Mouse (Mus musculus): ENCODE results near the gene Rgl1.
"Not testable (repeated sequence)": the region's sequence is repeated elsewhere in the genome, so short reads cannot be mapped to it uniquely, and the experiment has no call there.

Gene Rgl1

DNA sequence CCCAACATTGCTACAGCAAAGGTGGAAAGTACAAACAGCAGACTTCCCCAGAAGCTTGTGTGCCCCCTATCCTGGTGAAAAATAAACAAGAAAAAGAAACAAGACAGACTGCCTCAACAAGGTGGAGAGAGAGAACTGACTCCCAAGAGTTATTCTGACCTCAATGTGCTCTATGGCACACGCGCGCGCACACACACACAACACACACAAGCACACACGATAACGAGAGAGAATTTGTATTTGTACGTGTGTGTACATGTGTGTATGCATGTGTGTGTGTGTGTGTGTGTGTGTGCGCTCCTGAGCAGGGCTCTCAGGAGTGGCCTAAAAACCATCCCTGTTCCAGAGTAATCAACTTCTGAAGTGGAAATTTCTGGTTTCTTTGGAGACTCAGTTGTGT, 18.5 kb upstream of the Rgl1 start:
- no peak for DNase-seq

- peak; percentile 70 to 79 for DNase-seq
Measured at GRCm38 (mm10) chr1:152779071-152779737, 13.1 kb upstream of the Rgl1 start.

DNA sequence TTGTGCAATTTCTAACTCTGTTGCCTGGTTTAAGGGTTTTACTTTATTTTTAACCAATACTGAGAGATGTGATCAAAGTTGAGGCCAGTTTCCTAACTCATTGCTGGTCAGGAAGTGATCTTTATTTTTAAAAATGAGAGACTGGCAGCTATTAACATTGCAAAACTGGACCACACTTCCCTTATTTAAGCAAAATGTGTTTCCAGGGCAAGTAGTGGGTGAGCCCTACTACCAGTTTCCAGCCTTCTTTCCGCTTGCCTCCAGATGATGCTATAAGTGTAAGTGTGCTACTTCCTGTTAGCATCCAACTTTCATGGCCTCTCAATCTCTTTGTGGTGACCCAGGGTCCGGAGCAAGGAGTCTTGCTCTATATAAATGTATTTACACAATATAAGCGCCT, 8.4 kb upstream of the Rgl1 start:
- DNase-seq, result not testable (repeated sequence)

DNA sequence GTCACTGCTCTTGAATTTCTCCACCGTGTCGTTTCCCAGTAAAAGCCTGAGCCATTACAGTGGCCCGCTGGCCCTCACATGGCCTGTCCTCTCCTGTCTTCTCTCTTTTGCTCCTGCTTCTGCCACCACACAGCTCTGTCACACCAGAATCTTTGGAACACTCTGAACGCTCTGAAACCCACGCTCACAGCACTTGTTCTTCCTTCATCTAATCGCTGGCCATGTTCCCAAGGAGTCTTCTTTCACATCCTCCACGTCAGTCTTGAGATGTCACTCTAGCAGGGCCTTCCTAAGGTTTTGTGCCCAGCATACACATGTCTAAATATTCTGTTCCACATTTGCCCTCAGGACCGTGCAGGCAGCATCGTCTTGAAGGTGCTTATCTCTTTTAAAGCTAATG, 4.9 kb upstream of the Rgl1 start:
- no peak for DNase-seq

- DNase-seq, result peak; percentile 82 to 88
Measured at GRCm38 (mm10) chr1:152767749-152768488, 1.8 kb upstream of the Rgl1 start.

DNA sequence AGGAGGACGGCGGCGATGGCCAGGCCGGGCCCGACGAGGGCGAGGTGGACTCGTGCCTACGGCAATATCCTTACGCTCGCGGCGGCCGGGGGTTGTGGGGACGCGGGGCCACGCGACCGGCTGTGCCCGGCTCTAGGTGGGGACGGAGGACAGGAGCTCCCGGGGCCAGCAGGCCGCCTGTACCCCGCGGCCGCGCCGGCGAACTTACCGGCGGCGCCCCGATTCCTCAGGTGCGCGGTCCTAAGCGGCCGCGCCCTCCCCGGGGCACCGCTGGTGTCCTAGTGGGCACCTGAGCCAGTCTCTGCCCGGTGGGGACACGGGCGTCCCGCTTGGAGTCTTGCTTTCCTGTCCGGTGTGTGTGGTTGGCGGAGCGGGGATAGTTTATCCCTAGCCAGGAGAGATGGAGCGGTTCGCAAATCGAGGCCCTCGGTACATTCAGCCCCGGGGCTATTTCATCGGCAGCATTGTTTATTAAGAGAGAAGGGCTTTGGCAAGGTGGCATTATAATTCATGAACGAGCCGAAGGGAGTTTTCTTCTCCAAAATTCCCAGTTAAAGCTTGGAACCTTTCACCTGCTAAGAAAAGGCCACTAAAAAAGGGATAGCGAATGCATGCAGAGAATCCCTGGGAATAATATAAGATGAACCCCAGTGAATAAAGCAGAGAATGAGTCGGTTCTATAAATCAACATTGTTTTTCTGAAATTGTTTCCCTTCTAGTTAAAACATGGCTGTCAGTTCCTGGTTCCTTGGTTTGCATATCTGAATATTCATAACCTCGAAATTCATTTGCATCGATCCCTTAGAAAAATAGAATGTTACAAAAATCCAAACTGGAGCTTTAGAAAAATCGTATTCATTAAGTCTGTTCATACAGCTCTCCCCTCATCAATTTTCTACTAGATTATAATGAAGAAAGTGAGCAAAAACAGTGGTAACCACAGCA, 925 bp upstream of the Rgl1 start:
- DNase-seq, result no peak

- DNase-seq, result no peak
Measured at GRCm38 (mm10) chr1:152761791-152762190, 4.4 kb downstream of the Rgl1 start.

DNA sequence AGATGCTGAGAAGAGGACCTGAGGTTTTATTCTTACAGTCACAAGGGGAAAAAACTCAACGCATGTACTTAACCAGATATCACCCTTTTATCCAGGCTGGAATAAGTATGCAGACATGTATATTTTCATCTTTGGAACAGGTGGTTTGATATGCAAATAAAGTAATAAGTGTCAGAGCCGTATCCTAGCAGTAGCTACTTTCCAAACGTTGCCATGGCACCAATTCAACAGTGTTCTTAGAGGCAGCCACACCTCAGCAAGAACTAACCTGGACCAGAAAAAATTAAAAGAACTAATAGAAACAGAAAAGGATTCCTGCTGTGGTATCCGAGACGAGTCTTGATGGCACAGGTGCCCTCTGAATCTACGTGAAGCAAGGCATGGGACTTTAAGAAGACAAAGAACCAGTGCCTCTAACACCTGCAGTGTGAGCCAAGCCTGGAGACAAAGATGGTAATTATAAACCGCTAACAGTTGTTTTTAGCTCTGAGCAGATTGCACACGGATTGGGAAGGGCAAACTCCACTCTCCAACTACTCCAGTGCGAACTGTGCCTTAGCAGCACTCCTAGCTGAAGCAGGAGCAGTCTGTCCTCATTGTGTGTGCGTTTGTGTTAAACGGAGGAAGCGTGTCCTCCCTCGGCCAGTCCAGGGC, 15.7 kb downstream of the Rgl1 start, which contains the start of gene Apobec4:
Apobec4 (plus strand) TSS at position 240 of the 654 bp plus-strand sequence.
- DNase-seq, result peak in 1 of 2 experiments; percentile 11

DNA sequence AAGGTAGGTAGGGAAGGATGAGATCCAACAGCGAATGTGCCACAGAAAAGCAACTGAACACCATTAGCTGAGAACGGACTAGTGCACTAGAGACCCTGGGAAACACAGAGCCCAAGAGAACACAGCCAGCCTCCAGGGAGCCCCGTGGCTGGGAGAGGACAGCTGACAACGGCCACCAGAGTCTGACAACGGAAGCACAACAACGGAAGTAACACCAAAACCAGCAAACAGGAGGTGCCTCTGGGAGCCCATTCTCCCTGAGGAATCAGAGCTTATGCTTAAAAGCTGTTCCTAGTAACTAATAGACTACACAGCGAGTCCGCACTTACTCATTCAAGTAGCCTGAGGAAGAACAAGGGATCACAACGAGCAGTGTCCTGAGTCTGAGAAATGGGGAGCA, 16.9 kb downstream of the Rgl1 start:
- DNase-seq, result no peak

GRCm38 (mm10) chr1:152746426-152746825, 19.7 kb downstream of the Rgl1 start:
- DNase-seq, result peak; percentile 73 to 82

DNA sequence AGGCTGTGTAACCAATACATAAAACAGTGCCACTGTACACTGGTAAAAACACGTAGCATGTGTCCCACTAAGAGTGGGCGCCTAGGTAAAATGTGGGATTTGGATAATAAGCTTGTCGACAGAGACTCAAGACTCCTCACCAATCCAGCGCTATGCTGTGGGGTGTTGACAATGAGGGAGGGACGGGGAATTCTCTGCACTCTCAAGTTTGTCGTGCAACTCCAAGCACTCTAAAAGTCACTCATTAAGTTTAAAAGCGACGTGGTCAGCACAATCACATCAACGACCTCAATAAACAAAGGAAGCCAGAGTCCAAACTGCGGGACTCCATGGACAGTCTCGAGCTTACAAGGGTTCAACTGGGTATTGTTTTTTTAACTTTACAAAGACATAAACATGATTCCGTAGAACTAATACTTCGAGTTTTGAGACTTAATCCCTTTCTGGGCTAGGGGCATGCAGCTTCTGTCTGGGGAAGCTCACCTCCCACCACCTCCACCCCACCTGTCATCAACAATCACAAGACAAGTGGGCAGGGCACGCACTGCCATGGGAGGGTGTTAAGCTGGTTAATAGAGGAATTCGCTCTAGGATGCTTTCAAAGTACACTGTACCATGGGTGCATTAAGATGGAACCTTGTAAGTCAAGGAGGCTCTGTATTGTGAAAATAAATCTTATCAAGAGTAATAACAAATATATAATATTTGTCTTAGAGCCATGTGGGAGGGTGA, 22.9 kb downstream of the Rgl1 start:
- no peak for DNase-seq

- DNase-seq, result no peak
Measured at GRCm38 (mm10) chr1:152739374-152739773, 26.8 kb downstream of the Rgl1 start.

GRCm38 (mm10) chr1:152738793-152739192, 27.4 kb downstream of the Rgl1 start:
- DNase-seq, result no peak

DNA sequence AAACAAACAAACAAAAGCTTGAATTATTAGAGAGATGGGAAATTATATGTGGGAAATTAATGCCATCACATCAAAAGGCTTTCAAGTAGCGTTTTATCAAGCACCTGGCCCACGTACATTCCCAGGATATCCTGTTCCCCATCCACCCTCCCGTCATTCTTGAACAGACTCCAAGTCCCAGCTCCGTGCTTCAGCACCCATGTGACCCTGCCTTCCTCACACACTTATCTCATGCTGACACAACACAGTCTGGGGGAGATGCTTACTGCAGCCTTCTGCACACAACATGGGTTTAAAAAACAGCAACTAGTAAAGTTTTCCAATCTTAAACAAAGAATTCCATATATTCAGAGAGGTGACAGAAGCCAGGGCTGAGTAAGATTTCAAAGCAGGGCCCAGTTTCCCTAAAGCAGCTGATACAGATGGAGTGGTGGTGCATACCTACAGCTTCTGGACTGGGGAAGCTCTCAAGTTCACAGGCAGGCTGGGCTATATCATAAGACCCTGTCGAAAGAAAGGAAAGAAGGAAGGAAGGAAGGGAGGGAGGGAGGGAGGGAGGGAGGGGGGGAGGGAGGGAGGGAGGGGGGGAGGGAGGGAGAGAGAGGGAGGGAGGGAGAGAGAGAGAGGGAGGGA, 38.4 kb downstream of the Rgl1 start:
- DNase-seq, result peak; percentile 16 to 32

- DNase-seq, result no peak
Measured at GRCm38 (mm10) chr1:152726095-152726494, 40.1 kb downstream of the Rgl1 start.

- DNase-seq, result no peak
Measured at GRCm38 (mm10) chr1:152724286-152724685, 41.9 kb downstream of the Rgl1 start.

DNA sequence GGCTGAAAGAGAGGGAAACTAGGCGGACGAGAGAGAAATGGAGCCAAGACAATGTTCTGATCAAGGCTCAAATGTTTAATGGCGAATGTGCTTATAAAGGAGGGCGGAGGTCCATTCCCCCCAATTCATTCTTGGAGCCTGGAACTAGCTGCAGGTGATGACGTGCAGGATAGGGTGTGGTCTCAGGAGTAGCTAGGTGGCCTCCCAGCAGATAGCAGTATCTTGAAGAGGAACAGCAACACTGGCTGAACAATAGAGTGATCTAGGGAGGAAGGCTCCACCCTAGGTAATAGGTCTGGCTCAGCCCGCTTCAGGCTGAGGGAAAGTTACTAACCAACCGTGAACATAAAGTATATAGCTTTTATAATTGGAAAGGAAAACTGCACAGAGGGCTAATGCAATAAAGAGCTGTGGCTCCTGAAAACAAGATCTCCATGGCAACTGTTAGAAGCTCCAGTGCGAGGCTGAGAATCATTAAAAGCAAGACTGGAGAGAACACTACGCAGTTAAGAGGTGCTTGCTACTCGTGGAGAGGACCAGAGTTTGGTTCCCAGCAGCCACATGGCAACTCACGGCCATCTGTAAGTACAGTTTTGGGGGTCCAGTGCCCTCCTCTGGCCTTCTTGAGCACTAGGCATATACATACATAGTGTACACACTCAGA, 44.5 kb downstream of the Rgl1 start:
- DNase-seq, result no peak

DNA sequence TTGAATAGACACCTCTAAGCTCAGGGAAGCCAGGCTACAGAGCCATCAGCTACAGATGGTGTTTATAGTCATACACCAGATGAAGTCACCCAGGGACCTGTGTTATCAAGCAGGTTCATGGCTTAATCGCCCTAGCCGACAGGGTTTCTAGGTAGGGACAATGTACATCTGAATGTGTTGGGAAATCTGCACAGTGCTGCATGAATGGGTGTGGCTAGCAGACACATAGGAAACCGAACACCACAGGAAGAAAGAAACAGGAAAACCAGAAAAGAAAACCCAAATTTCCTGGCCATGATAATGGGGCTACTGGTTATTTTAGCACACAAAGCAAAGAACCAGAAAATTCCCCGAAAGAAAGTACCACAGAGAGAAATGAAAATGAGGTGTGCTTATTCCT, 45.2 kb downstream of the Rgl1 start:
- DNase-seq, result no peak

GRCm38 (mm10) chr1:152718200-152718599, 48.0 kb downstream of the Rgl1 start:
- DNase-seq, result peak in 1 of 2 experiments; percentile 13

DNA sequence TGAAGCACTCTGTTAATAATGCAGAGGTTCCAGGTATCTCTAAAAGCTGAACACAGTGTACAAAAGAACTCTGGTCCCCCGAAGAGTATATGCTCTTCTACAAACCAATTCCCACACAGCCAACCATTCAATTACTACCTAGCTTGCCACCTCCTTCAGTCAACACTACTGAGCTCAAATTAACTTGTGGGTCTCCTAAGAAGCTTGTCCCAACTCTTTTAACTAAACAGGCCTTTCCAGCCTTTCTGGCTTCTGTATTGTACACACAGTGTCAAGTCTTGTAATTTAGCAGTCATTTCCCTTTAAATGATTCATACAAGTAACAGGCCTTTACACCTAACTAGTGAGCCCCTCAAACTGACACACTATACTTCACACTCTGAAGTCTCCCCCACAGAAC, 48.8 kb downstream of the Rgl1 start:
- DNase-seq, result no peak

DNA sequence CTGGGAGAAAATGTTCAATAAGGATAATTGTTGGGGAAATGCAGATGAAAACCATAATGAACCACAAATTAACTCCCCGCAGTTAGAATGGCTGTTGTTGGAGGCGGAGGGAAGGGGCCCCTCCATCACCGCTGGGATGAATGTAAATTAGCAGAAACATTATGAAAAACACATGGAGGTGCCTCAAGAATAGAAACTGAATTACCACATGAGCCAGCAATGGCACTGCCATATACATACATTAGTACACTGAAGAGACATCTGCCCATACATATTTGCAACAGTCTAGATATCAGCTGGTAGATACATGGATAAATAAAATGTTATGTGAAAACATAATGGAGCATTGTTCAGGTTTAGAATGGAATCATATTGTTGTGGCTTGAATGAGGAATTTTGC, 51.7 kb downstream of the Rgl1 start:
- DNase-seq, result no peak
